Mouse (Mus musculus) cerebellum, adult 11-12 months (tissue): ENCODE measurements around the gene Kdelc2.
A peak's percentile ranks its signal among the peaks of the same experiment; 100 is the strongest.

ENCODE experiments used
- DNase-seq: peaks from one replicate; pipeline ENCODE4 v3.0.0; 2022

The Kdelc2 gene

DNA sequence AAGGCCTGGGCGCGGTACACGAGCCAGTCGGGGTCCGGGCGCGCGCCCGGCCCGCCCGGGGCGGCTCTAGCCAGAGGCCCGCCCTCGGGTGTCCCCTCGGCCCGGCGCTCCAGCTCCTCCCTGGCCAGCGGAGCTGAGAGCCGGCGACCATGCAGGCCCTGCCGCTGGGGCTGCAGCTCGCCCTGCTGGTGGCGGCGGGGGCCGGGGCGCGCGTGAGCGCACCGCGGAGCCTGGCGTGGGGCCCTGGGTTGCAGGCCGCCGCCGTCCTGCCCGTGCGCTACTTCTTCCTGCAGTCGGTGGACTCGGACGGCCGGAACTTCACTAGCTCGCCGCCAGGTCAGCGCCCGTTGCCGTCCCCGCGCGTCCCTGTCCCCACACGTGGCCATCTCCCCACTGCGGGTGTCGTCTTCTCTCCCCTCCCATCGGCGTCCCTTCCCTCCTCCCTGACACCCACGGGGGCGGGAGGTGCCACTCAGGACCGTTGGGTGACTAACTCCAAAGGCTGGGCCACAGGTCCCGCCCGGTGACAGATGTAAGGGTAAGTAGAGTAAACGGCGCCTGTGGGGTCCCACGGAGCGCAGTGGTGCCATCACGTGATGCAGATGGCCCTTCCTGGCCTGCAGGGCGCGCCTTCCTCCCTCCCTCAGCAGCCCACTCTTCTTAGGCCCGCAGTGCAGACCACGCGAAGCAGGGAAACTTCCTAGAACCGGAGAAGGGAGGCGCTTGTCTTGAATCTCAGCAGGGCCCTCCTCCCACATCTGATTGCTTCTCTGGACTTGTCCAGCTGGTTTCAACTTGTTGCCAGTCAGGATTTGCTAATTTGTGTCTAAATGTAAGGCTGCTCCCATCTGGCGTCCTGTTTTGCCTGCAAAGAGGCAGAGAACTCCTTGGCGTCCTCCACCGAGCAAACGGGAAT, at the start of gene Kdelc2:
Gene Kdelc2 (plus strand): TSS at position 75 of the 916 bp plus-strand sequence.
- DNase-seq = peak; percentile 69

DNA sequence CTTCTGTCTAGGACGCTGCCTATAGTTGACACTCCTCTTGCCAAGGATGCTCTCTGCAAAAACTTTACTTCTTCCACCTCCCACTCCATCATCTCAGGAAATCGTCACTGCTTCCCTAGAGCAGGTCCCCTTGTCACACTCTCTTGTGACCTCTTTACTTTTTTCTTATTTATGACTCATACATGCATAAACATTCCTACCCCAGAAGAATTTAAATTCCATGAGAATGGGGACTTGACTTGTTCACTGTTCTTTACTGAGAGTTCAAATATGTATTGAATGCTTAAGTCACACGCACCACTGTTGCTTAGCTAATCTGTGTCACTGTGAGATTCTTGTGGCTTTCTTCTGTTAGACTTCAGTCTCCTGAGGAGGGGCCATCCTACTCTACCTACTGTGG, 48.7 kb upstream of the Kdelc2 start:
- no peak for DNase-seq

DNA sequence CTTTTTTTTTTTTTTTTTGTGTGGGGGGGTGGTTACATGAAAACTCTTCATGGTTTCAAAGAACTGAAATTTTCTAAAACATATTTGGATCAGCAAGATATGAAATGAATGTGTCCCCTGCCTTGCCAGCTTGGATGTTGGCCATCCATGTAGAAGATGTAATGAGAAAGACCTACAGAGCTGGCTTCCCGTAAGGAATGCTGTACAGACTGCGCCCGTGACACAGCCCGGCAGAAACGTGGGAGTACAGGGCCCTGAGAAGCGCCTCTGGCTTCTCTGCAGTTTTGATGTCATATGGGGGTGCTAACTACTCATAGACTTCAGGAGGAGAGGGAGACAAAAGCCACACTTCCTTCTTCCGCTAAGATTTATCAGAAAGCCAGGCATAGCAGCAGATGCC, 44.2 kb upstream of the Kdelc2 start:
- no peak for DNase-seq

DNA sequence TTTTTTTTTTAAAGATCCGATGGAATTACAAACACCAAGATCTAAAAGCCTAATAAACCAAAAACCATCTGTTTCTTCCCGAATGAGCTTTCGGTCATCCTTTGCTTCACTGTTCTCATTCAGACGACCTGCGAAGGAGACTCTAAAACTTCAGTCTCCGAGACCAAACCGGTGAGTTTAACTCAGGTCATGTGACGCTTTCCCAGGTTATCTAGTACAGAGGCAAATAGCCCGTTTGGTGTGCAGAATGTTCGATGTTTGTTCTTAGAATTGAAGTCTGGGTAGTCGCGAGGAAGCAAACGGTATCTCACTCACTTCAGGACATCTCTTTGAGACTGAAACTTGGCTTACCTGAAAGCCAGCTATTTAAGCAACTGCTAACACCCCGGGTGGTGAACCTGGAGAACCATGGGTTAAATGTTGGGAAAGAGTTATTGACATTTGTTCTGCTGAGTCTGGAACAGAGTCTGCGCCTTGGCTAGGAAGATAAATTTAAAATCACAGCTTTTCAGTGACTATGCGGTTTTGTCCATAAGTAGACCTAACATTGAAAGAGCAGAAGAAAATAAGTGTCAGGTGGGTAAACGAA, 43.4 kb upstream of the Kdelc2 start:
- no peak for DNase-seq

DNA sequence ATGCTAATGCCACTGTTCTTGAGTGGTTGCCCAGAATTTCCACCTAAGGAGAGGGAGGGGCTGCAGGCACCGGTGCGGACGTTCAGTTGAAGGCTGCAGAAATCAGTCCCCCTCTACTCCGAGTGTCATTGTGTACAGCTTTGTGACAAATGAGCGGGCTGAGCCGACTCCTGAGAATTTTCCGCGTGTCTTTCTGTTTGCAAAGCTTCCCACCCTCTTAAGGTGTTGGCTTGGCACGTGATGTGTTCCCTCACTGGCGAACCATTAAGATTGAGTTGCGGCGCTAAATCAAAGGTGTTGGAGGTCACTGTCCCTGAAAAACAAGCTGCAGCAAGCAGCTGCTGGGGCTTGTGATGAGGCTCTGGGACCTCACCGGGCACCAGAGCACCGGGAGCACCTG, 42.9 kb upstream of the Kdelc2 start:
- DNase-seq = peak; percentile 77

DNA sequence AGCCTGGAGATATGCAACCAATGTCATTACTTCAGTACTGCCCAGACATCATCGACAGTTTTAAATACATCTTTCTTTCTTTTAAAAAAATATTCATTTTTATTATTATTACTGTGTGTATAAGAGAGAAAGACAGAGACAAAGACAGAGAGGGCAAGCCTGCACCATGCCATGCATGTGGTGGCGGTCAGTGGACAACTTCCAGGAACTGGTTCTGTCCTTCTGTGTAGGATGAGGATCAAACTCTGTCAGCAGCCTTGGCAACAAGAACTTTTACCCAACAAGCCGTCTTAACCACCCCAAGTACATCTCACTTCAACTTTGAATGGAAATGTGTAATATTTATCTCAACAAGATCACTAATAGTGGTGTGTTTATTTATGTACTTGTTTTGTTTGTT, 41.8 kb upstream of the Kdelc2 start:
- DNase-seq = peak; percentile 65

DNA sequence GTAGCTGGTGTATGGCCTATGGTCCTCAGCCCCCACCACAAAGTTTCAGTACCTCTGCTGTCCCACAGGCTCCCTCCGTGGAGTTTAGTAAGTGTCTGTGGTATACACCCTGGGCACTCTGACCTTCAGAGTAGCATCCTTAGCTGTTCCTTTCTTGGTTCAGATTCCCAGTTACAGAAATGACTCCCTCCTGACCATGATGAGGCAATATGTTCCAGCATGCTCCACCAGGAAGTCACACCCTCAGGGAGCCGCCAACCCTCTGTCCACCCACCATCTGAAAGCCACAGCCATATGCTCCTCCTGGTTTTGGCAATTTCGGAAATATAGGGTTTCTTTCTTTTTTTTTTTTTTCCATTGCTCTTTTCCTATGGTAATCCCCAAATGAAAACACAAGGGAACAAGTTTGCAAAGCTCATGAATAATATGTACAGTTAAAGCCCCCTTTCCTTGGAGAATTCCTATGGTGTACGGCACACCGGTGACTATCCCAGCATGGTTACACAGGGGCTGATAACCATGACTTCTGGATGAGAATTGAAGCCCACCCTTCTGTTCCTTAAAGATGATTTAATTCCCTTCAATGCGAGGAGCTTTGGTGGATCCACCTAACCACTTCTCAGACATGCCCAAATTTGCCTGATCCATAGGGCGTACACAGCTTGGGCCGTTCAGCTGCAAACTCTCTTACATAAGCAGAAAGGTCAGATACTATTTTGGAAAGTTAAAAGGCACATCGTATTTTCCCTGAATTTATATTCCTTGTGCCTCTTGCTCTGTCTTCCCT, 39.0 kb upstream of the Kdelc2 start:
- DNase-seq = peak; percentile 93

DNA sequence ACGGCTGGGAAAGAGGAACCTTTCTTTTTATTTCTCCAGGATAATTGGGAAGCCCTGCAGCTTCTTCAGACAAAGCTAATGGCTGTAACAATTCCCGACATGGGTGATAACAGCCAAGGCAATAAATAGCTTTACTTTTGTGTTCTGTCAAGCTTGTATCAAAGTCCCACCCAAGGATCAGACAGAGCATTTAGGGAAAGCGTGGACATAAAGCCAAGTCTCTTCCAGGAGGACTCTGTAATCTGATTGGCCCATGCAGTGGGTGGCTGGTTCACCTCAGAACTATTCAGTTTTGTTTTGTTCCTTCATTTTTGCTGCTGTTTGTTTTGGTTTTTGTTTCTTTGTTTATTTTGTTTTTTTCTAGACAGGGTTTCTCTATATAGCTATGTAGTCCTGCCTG, 38.1 kb upstream of the Kdelc2 start:
- no peak for DNase-seq

DNA sequence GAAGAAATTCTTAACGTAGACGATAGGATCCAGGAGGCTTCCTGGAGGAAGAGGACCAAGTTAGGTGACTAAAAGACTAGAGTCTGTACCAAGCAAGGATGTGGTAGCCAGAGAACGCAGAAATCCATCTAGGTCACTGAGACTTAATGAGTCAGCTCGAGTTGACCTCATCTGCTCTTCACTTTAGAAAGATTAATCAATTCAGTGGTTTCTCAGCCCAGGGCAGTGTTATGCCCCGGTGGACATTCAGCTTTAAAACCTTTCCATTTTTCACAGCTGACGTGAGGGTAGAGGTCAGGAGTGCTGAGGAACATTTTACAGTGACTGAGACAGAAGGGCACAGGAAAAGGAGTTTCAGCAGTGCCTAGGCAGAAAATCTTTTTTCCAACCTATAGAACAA, 37.4 kb upstream of the Kdelc2 start:
- DNase-seq = no peak

DNA sequence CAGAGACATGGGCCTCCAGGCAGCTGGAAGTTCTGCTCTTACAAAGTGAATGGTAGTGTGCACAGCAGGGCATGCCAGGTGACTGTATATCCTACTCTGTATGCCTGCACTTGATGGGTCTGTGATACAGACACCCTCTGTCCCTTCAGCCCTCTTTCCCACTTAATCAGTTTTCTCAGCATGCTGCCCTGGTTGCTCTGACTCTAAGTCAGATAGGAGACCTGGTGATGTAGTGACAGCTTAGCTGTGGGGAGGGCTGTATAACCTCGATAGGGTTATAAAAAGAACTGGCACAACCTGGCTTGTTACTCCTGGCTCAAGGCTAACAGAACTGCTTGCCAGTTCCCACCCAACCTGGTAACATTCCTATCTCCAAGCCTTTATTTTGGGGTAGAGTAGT, 34.6 kb upstream of the Kdelc2 start:
- peak; percentile 79 for DNase-seq

DNA sequence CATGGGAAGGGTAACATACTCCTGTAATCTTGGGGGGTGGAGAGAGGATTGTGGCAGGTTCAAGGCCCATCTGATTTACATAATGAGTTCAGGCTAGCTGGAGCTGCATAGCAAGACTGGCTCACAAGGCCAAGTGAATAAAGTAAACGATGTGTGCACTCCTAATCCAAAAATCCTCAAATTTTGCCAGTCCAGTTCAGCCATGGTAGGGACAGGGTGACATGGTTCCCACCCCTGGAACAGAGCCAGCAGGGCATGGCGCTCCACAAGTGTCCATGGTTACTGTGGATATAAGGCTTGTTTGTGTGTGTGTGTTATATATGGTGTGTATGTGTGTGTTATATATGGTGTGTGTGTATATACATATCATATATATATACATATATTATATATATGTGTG, 33.5 kb upstream of the Kdelc2 start:
- DNase-seq = no peak

DNA sequence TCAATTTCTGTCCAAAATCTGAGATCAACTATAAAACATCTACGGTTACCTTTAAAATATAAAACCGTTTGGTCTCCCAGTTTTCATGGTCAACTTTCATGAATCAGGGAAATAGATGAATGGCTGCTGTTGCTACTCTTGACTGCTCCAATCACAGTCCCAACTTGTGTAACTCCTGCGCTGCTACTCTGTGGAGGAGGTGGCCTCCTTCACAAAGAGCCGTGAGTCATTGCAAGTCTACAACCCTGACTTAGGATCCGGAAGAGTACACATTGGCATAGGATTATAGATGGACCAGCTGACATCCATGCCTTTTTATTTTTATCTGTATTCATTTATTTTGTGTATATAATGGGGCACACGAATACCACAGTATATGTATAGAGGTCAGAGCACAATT, 31.9 kb upstream of the Kdelc2 start:
- no peak for DNase-seq

DNA sequence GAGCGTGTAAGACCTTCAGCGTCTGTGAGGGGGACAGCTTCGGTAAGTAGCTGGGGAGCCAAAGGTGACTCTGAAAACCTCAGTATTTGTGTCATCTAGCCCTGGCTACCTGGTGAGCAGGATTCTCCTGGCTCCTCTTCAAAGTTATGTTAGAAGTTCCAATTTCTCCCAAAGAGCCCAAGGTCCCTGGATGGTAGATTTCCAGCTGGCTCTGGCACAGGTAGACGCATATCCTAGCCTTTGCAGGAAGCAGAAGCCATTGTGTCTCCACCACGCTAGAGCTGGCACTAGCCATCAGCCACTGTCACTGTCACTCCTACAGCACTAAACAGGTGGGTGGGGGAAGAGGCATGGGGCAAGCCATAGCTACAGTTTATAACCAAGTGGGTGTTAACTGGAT, 30.7 kb upstream of the Kdelc2 start:
- peak; percentile 63 for DNase-seq

DNA sequence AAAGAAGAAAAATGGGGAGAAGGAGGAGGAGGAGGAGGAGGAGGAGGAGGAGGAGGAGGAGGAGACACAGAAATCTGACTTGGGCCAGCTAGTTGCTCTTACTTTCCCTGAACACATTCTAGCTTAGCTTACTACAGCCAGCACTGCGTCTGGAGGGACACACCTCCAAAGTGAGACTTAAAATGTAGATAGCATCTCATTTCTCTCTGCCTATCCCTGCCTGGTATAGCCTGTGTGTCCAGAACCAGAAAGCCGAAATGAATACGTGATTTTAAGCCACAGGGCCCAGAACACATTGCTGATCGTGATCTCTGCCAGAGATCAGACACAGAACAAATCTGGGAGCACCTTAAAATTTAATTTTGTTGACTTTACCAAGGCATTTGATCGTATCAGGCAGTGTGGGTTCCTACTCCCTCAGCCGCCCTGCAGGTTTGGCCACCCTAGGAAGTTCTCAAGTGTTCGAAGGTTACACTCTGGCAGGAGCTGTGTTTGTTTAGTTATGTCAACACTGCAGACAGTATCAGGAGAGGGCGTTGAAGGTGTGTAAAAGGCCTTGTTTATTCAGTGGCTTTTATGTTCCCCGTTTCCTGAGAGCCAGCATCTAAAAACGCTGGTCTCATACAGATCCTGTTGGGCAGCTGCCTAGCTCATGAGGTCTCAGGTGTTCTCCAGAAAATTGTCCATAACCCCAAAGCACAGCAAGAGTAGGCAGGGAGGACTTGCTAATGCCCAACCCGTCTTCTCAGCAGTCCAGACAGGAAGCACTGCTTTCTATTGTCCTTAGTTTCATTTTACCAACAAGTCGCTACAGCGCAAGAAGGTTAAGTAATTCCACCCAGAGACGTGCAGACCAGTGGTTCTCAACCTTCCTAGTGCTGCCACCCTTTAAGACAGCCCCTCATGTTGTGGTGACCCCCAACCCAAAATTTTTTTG, 27.3 kb upstream of the Kdelc2 start:
- DNase-seq = peak; percentile 4

DNA sequence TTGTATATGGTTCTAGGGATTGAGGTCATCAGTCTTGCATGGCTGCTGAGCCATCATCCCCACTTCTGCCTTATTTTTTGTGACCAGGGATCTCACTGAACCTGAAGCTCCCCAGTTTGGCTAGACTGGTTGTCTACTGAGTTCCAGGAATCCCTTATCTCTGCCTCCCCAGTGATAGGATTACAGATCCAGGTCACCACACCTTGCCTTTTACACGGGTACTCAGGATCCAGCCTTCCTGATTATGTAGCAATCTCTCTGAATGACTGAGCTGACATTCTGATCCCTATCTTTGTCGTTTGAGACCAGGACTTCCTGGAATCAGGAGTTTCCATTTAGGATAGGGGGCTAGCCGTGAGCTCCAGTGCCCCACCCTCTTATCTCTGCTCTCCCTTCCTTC, 12.5 kb upstream of the Kdelc2 start:
- DNase-seq = no peak

DNA sequence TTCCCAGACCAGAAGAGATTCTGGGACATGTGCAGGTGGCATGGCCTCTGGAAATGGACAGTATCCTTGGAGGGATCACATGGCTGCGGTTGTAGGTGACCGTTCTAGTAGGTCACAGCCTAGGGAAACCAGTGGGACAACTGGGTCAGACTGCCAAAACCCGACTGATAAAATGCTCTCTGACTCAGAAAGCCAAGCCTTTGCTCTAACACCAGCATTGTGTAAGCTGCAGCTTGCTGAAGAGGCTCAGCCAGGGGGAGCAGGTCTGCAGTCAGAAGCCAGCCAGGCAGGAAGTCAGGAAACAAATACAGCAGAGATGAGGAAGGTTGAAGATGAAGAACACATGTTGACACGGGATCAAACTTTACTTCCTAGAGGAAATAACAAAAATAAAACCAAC, 7.9 kb upstream of the Kdelc2 start:
- DNase-seq = no peak

DNA sequence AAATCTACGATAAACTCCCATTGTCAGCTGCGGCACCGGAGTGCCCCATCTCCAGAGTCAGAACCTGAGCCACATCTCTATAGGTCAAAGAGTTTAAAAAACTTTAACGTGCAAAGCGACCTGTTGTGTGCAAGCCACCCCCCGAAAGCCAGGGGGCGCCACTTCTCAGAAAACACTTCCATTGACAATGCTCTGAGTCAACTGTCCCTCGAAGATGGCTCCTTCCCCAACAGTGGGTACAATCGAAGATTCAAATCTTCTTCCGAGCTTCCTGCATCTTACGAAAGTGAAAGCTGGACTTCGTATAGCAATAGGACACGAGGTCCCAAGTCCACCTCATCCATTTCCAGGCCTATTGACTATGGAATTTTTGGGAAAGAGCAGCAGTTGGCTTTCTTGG, 7.0 kb upstream of the Kdelc2 start:
- no peak for DNase-seq

DNA sequence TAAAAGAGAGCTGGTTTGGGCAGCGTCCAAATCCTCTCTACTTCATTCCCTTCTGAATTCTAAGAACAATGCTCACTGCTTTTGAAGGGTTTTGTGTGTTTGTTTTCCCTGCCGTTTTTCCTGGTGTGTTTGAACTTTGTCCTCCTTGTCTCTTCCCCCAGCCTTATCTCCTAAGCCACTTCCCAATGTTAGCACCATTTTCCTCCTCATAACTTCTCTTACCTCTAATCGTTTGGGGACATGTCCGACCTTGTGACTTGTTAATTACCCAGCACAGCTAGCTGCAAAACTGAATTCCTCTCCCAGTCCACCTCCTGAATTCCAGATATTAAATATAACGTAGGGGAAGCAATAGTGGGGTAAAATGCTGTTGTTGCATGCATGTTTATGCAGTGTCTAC, 6.2 kb upstream of the Kdelc2 start:
- no peak for DNase-seq

DNA sequence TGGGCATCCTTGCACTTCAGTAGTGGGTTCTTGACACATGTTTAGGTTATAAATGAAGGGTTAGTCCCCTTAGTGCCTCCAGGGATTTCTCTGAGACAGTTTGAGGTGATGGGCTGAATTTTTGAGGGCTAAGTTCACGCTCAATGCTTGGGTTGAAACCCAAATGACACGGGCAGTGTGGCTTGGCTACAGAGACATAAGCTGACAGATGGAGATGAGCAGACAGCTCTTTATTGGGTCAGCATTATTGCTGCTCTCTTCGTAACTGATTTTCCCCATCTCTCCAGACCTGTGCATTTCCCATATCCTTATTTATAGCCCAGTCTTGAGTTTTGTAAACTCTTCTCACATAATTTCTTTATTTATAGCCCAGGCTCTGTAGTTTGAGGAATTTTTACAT, 5.7 kb upstream of the Kdelc2 start:
- no peak for DNase-seq

DNA sequence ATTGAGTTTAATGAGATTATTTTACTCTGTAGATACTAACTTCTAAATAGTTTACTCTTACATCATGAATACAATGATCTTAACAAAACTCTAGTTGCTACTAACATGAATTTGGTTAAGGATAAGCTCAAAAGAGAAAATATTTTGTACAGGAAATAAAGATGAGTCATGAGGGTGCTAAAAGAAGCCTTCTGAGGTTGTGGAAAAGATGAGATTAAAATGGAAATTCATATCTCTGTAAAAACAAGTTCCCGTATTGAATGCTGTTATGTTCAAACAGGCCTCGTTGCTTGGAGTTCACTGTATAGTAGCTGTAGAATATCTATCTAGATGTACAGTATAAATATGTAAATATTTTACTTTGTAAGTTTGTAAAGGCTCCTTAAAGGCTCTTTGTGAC, 3.2 kb upstream of the Kdelc2 start:
- DNase-seq = no peak

DNA sequence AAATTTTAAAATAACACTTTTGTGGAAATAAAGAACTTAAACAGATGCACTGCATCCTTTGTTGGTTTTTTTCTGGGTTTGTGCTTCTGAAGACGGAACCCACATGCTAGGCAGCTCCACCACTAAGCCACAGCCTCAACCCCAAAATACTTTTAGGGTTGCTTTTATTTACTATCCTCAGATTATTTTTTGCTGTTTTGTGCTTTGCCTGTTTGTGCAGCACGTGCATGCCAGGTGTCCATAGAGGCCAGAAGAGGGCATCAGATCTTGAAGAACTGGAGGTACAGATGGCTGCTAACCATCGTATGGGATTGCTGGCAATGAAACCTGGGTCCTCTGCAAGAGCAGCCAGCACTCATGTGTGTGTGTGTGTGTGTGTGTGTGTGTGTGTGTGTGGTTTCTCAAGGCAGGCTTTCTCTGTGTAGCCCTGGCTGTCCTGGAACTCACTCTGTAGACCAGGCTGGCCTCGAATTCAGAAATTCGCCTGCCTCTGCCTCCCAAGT, 2.7 kb upstream of the Kdelc2 start:
- DNase-seq = peak; percentile 65

DNA sequence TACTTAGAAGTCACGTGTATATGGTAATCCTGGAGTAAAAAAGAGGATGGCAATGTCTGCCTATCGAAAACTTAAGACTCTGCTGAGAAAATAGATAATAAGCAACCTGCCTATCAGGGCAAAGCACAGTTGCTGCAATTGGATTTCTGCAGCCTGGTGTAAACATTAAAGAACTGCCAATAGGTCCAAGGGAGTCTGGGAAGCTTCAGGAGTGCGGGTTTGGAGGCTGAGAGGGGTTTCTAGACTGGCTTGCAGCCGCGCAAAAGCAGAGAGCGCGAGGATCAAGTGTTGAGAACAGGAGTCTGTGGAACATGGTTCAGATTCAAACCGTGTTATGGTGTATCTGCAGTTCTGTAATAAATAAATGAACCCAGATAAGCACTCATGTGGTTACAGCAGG, 1.0 kb downstream of the Kdelc2 start:
- no peak for DNase-seq

DNA sequence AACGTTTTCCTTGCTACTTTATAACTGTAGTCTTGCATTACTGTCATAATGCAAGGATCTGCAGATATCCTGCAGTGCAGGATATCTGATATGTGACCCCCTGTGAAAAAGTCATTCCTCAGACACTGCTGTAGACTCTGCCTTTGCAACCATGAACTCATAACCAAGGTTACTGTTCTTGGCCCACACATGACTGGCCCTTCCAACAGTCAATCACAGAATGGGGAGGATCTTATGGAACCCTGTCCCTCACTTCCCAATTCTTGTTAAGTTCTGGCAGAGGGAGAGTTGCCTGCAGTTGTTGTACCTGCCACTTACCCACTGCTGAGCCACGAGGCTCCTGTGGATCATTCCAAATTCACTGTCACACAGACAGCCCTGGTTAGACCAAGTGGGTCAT, 3.6 kb downstream of the Kdelc2 start:
- DNase-seq = no peak
